Mouse (Mus musculus) cerebellum, adult 2 months (tissue): Measurements from ENCODE around the gene Emc4.

Experiments
- CTCF ChIP-seq: fragments of 200-500 bp; IDR thresholded peaks from 2 replicates; pipeline ENCODE4 v1.5.1; 2011; ENCODE audit warnings: low read depth, mild to moderate bottlenecking, control low read depth, low read length, moderate library complexity, borderline replicate concordance; ENCODE audit not compliant: insufficient read depth
- POLR2A ChIP-seq: fragments of 200-500 bp; IDR thresholded peaks from 2 replicates; pipeline ENCODE4 v1.6.1; 2011; ENCODE audit warnings: low read length, control low read depth, borderline replicate concordance; ENCODE audit not compliant: insufficient read depth

DNA sequence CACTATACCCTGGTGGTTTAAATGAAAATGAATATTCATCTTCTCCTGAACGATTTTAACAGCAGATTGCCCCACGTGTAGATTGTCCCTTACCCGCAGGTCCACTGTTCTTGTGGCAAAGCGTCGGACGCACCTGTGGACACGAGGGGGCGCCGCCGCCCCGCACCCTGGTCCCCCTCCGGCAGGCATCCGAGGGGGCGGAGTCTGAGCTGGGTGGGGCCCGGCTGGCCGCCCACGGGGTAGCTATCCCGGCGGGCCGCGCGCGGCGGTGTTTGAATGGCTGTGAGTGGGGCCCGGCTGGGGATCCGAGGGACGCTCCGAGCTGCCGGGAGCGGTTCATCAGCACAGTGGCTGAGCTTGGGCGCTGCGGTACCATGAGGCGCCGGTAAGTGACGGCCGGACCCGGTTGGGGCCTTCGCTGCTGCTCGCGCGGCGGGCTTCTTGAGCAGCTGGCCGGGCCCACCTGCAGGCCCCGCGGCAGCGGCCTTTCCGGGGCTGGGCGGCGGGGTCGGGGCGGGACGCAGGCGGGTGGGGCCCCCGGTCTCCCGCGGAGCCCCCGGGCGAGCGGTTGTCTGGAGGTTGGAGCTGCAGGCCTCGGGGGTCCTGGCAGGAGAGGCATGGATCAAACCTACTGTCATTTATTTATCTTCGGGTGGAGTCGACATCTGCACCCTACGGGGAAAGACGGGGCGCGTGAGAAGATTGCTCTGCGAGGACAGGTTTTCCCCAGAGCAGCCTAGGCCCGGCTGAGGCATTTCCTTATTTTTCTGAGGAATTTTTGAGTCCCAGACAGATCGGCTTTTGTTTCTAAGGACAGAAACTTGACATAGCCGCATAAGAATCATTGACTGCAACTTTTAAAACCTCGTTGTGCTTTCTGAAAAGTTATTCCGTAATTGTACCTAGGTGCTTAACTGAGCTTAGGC, 11.4 kb upstream of the Emc4 start, which contains the start of gene Katnbl1:
- TF ChIP-seq POLR2A, result peak; percentile 44; the same call in 1 of the 2 replicates
- TF ChIP-seq CTCF, result peak; percentile 91
